Mouse (Mus musculus): ENCODE measurements around the gene Gen1. TPM values are rescaled to one million over a fixed set of nuclear protein-coding genes. Genes with fewer than 3 reads are reported as not detected.
A peak's percentile ranks its signal among the peaks of the same experiment; 100 is the strongest.

Gene Gen1
- total RNA-seq (2021) = 1 to 10 TPM; 1.1 to 1.3 TPM
- long read RNA-seq, experiment 1 = 0 reads
- long read RNA-seq, experiment 2 = 0 reads

- peak; percentile 98 to 99 for DNase-seq
Observed at GRCm38 (mm10) chr12:11265382-11266281, at the start of gene Gen1, which contains the start of gene Smc6. Gen1 (minus strand) TSS chr12:11265801. Smc6 (plus strand) TSS chr12:11265886.

- no peak for DNase-seq
Observed at GRCm38 (mm10) chr12:11313840-11314239, 48.2 kb upstream of the Gen1 start.

GRCm38 (mm10) chr12:11311106-11311505 is 45.5 kb upstream of the Gen1 start:
- DNase-seq = no peak

- DNase-seq = no peak
Observed at GRCm38 (mm10) chr12:11306753-11307645, 41.4 kb upstream of the Gen1 start.

GRCm38 (mm10) chr12:11300858-11301257 is 35.3 kb upstream of the Gen1 start:
- DNase-seq = no peak

GRCm38 (mm10) chr12:11286382-11286781 is 20.8 kb upstream of the Gen1 start:
- no peak for DNase-seq

- no peak for DNase-seq
Observed at GRCm38 (mm10) chr12:11281584-11281983, 16.0 kb upstream of the Gen1 start.

GRCm38 (mm10) chr12:11279886-11280285 is 14.3 kb upstream of the Gen1 start:
- DNase-seq = no peak

GRCm38 (mm10) chr12:11277207-11277606 is 11.6 kb upstream of the Gen1 start:
- no peak for DNase-seq

GRCm38 (mm10) chr12:11276632-11277031 is 11.0 kb upstream of the Gen1 start:
- no peak for DNase-seq

GRCm38 (mm10) chr12:11273185-11273584 is 7.6 kb upstream of the Gen1 start:
- DNase-seq = no peak

GRCm38 (mm10) chr12:11272568-11272967 is 7.0 kb upstream of the Gen1 start:
- no peak for DNase-seq

GRCm38 (mm10) chr12:11267030-11267429 is 1.4 kb upstream of the Gen1 start:
- DNase-seq = peak in 1 of 2 experiments; percentile 9

- no peak for DNase-seq
Observed at GRCm38 (mm10) chr12:11266282-11266985, 833 bp upstream of the Gen1 start.

GRCm38 (mm10) chr12:11264895-11265294 is 706 bp downstream of the Gen1 start:
- no peak for DNase-seq

- DNase-seq = no peak
Observed at GRCm38 (mm10) chr12:11250322-11250721, 15.3 kb downstream of the Gen1 start.

GRCm38 (mm10) chr12:11247460-11247859 is 18.1 kb downstream of the Gen1 start:
- no peak for DNase-seq

- no peak for DNase-seq
Observed at GRCm38 (mm10) chr12:11235996-11236395, 29.6 kb downstream of the Gen1 start.

GRCm38 (mm10) chr12:11230267-11230666 is 35.3 kb downstream of the Gen1 start:
- DNase-seq = no peak

- peak; percentile 42 to 72 for DNase-seq
Observed at GRCm38 (mm10) chr12:11226529-11227268, 38.9 kb downstream of the Gen1 start.

- no peak for DNase-seq
Observed at GRCm38 (mm10) chr12:11226123-11226522, 39.5 kb downstream of the Gen1 start.

Measured in heart, adult 18-20 months (tissue).